Mouse (Mus musculus) WW6 (cell line): ENCODE measurements at regions not wholly inside any gene's neighbourhood (a gene's known extent, or its start where the extent isn't known, plus 50 kb on each side); places are given as distances from the start of the nearest gene placed in this dataset.

ENCODE experiments used
- DNase-seq: peaks from one replicate; pipeline ENCODE4 v3.0.0-alpha.2; 2013; ENCODE audit warnings: low read depth, low spot score

DNA sequence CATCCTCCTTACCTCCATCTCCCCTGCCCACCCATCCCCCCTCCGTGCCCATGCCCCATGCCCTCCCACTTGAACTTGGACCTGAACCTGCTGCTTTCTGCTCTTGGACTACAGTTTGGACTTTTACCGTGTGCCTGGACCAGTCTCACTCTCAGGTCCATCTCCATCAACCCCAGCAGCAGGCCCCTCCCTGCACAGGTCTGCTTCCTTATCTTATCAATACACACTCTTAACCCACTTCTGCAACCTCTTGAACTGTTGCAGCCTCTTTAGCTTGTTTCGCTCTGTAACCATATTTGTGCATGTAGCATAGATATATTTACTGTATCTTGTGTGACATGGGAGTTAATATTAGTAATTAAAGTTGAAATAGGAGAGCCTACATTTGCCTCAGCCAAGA is 457.8 kb upstream of the Kcnab2 start:
- no peak for DNase-seq

DNA sequence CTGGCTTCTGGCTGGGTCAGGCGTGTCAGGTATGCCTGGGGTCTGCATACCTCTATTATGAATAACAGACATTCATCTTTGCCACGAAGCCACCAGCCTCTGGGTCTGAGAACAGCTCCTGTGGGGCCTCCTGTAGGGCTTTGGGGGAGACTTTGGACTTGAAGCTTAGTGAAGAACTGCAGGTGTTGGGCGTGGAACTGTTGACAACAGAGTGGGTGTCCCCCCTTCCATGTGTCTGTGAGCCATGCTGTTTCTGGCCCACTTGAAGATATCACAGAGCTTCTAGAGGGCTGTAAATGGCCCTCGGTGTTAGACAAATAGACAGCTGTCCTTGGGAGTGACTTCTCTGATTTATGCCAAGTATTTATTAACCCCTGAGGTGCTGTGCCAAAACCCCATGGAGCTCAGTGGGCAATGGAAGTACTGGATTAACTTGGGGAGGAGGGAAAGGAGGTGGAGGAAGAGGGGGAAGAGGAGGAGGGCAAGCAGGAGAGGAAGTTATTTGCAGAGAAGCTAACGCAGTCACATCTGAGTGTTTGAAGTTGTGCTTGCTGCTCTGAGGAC is 450.8 kb upstream of the Kcnab2 start:
- DNase-seq: no peak

DNA sequence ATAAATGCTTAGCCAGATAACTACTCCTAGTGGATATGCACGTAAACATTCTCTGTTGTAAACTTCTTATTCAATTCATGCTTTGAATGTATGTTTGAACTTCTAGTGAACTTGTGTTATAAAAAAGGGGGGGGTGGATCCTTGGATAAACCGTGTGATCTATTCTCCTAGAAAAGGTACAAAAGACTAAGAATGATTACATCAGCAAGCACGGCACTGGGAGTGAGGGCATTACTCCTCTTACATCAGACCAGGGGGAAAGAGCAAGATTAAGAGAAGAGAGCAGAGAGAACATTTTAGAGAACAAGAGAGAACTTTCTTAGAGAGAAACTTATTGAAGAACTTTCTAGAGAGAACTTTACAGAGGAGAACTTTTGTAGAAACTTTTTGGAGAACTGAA is 442.6 kb upstream of the Kcnab2 start:
- DNase-seq: no peak

DNA sequence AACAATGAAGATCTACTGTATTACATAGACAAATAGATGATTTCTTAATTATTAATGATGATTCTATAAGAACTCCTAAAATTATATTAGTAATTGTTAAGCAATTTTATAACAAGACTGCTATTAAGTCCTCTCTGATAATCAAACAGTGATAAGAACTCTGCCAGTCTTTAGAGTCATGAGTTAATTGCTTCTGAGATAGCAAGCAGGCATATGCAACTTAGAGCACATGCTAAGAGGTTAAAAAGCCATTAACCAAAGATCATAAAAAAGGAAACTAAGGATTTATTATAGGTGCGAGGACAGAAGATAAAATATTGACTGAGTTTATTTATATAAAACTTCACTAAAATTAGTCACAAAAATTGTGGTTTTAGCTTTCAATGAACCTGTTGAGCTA is 442.2 kb upstream of the Kcnab2 start:
- no peak for DNase-seq

DNA sequence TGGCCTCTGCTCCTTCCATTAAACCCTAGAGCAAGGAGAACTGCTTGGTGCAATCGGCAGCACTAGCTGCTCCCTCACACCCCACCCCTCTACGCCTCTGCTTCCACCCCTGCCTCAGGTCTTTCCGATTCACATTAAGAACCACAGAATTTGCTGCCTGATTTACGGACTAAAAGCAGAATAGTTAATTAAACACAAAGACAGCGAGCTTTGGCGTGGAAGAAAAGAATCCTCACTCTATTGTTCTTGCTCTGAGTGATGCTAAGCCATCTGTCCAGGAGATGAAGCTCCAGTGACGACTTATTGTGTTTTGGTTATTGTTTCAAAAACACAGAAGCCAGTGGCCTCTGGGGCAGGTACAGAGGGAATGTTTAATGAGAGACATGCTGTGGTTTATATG is 438.9 kb upstream of the Kcnab2 start:
- no peak for DNase-seq

DNA sequence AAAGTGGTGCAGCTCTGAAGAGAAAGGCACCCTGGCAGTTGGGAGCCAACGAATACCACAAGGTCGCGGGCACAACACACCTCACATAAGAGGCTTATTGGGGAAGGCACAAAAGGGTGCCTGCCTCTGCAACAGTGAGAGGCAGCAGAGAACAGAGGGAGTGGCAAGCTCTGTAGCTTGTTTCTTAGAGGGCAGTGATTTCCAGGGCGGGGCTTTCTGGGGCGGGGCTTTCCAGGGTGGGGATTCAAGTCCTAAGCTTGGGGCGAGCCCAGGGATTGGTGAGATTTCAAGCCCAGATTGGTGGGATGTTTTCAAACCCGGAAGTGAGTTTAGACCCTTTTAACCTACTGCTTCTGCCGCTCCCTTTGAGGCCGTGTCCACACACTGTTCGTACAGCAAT is 435.8 kb upstream of the Kcnab2 start:
- DNase-seq: no peak

DNA sequence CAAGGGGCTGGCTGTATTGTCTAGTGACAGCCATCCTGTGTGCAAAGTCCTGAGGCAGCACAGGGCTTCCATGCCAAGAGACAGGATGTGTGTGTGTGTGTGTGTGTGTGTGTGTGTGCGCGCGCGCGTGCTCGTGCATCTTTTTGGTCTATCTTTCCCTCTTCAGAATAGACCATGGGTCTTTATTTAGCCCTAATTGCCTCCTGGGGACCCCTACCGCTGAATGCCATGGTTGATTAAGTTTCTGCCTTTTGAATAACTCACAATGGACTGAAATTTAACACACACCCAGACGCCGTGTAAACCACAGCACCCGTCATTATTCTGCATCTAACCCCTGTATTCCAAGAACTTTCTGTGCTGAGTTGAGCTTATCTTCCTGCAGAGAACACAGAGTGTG is 435.2 kb upstream of the Kcnab2 start:
- no peak for DNase-seq

DNA sequence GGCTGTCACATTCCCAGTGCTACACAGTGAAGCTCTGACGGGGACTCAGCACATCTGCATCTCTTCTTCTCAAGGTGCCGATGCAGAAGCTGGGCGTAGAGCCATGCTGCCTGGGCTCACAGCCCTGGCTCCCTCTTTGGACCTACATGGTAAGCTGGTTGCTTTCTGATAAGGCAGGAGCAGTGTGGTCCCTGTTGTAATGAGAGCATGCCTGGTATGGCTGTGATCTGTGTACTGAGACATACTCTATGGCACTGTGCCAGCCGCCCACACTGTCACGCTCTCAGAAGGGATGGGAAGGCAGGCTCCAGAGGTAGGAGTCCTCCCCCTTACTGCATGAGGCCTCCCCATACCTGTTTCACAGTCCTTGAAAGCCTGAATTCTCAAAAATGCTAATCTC is 430.6 kb upstream of the Kcnab2 start:
- DNase-seq: no peak

DNA sequence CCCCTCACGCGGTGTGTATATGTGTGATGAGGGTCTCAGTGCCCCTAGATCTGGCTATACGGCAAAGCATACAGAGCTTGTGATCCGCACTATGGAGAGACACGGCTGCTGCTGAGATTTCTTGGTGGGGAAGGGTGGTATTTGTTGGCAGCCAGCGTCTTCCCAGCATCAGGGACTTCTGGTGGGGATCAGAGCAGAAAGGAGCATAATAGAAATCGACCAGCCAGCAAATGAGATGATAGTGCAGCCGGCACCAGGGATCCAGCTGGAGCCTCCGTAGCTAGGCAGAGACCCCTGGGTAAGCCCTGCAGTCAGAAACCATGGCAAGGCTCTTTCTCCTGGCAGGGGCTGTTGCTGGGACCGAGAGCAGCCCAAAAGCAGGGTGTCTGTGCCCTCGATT is 425.2 kb upstream of the Kcnab2 start:
- DNase-seq: no peak

DNA sequence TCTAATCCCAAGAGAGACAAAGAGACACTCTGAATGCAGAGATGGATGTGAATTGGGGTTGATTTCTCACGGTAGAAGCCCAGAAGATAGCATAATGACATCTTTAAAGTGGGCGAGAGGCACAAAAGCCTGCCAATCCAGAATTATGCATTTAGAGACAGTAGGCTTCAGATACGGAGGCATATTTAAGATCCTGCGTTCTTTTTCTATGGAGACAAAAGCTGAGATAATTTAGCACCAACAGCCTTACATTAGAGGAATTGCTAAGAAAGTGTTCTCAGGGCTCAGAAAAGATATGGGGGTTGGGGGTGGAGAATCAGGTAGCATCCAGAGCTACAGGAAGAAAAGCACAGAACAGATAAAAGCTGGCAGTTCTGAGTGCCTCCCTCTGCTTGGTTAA is 422.4 kb upstream of the Kcnab2 start:
- DNase-seq: no peak

DNA sequence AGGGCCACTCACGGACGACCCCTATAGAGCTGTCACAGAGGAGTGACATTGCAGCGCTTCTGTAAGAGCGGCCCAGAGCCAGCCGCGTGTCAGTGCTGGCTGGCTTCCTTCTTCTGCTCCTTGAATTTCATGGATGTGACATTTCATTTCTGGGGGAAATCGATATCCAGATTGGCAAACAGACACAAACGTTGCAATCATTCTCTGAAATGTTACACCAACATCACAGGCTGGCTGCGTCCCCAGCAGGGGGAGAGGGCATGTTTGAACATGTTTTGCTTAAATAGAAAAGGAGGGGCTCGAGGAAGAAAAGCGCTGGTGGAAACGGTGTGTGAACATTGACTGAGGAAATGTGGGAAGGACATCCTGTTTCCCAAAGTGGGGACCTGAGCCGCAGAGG is 417.4 kb upstream of the Kcnab2 start:
- DNase-seq: no peak

DNA sequence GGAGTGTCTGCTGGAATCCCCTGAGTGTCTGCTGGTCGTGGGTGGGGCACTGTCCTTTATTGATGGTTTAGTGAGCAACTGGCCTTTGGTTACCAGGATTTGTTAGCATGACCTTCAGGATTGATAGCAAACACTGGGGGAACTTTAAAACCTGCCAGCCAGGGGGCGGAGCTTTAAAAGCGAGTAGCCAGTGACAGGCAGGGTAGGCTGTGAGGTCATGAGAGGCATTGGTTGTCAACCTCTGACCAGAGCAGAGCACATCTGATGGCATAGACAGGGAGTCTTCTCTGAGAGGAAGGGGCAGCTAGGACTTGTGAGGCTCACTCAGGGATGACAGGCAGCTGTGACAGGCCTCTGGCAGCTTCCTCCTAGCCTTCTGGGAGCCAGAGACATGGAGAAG is 415.3 kb upstream of the Kcnab2 start:
- no peak for DNase-seq

DNA sequence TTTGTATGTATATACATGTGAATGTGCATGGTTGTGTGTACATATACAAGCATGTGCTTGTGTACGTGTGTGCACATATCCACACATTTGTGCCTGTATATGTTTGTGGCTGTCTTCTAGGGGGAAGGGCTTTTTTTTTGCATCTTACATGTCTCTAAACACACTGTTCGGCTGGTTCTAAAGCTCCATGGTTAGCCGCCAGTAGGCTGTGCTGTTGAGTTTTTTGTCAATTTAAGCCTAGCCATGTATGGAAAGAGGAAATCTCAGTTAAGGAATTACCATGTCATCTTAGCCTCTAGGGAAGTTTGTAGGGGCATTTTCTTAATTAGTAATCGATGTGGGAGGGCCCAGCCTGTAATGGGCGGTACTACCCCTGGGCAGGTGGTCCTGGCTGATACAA is 411.5 kb upstream of the Kcnab2 start:
- DNase-seq: no peak

DNA sequence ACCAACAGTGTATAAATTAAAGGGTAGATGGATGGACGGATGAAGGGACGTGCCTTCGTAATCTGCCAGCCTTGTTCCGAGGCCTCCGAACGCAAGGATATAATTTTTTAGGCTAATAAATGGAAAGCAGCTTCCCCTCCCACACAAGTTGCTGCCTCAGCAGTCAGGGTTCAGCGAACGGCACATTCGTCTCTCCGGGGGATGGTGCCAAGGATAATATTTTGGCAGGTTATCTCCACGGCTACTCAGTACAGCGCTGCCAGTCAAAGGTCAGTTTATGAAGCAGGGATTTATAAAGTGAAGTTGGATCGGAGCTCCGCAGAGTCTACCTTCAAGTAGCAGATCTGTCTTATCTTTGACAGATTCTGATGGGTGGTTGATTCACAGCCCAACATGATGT is 410.6 kb upstream of the Kcnab2 start:
- DNase-seq: no peak

DNA sequence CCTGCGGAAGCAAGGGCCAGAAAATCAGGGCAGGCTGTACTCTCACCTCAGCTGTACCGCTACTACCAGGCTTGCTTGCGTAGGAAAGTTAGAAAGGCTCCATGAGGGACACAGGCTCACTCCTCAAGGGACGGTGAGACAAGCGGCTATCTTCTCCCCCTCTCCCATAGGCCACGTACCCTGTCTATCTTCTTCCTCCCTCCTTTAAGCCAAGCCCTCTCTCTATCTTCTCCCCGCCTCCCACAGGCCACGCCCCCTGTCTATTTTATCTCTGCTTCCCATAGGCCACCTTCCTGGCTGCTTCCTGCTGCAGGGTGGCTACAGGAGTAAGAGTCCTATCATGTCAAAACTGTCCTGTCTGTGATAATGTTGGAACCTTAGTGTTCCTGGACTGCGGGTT is 409.1 kb upstream of the Kcnab2 start:
- DNase-seq: peak; percentile 33

DNA sequence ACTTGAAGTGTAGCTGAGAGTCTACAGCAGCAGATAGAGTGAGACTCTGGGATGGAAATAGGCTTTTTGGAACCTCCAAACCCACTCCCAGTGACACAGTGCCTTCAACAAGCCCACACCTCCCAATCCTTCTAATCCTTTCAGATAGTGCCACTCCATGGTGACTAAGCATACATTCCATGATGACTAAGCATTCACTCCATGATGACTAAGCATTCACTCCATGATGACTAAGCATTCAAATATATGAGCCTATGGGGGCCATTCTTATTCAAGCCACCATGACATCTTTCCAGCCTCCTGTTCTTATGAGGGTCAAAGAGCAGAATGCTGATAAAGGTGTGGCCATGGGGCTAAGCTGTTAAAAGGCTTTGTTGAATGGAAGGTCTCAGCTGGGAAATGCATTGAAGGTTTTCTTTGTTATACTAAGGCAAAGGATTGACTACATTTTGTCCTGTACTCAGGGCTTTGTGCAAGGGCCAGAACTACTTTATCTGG is 403.8 kb upstream of the Kcnab2 start:
- no peak for DNase-seq

DNA sequence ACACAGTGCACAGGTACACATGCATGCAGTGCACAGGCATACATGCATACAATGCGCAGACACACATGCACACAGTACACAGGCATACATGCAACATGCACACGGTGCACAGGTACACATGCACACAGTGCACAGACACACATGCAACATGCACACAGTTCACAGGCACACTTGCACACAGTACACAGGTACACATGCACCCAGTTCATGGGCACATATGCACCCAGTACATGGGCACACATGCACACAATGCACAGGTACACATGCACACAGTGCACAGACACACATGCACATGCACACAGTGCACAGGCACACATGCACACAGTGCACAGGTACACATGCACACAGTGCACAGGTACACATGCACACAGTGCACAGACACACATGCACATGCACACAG is 402.7 kb upstream of the Kcnab2 start:
- no peak for DNase-seq

DNA sequence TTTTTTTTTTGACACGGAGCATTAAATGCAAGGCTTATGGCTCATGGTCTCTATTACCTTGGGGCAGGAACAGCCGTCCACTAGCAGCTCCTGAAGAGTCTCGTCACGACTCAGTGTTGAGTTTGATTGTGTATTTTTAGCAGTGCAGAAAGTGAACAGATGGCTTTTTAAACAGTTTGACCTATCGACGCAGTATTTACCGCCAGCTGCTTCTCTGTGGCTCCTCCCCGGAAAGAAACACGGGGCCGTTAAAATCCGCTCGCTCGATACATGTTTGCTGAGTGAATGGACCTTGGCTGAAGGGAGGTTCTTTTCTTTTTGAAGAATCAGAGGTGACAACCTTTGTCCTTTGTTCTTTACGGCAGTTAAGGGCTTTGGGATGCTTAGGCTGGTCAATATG is 401.3 kb upstream of the Kcnab2 start:
- DNase-seq: no peak

DNA sequence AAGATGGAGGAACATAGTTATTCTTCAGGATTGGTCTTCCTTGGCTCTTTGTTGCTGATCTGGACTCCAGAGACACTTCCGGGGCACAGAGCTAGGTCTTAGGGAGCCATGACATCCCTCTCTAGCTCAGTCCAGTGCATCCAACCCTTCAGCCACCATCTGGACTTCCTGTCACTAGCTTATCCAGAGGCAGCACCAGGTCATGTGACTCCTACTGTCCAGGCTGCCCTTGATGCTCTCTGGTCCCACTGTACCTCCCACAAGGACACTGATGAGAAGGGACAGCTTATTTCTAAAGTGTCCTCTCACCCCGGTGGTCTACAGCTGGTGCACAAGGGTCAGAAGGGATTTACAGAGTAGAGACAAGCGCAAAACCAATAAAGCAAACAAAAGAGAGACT is 400.7 kb upstream of the Kcnab2 start:
- no peak for DNase-seq

DNA sequence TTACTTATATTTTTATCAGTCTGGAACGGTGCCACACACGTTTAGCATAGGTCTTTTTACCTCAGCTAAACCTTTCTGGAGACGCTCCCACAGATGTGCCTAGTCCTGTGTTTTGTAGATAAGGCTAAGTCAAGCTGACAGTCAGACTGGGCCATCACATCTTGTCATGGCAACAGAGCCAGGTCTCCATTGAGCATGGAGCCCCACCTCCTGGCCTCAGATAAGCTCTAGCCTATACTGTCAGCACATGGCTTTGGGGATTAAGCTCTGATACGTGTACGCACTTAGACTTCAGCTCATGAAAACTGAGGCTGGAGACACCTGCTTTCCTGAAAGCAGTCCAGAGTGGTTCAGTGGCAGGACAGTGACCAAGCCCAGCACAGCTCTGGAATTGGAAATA is 392.4 kb upstream of the Kcnab2 start:
- DNase-seq: no peak

DNA sequence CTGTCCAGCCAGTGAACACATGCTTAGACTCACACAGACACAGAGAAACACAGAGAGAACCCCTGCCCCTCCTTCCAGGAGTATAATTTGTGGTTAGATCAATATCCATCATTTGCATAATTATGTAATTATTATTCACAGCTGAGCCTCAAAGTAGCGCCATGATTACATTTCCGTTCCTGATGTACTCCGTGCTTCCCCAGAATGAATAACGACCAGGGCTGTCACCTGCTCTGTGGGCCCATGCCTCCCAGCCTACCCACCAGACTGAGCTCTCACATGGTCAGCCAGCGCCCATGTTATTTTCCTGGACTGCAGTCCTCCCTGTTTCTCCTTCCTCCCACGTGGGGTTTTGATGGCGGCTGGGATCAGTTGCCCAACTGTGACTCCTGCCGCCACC is 388.2 kb upstream of the Kcnab2 start:
- DNase-seq: no peak

DNA sequence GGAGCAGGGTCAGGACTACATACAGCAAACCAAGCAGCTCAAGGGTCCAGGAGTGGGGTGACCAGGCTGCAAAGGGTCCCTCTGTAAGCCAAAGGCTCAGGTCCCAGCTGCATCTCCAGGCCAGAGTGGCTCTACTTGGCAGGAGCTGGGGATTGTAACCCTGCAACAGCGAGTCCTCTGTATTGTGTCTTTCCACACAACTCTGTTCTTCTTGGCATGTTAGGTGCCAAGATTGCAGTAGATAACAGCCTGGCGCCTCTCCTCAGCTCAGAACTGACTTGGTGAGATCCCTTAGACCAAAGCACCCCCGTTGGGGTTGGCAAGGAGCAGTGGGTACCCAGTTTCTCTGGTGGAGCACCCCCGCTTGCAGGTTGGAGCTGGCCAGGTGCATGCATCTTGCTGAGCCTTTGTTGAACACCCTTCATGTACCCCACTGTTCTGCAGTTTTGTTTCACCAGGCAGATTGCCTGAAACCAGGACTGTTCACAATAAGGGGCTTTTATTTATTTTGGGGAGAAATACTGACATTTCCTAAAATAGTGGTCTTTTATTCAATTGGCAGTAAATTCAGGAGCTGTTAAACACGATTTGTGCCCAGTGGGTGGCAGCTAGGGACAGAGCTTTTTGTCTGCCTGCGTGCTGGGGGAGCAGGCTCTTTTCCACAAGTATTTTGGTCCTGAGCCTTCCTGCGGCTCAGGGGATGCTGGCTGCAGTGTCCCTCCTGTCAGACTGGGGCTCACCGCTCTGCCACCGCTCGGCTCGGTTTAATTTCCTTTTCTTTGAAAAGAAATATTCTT is 385.3 kb upstream of the Kcnab2 start:
- DNase-seq: no peak

DNA sequence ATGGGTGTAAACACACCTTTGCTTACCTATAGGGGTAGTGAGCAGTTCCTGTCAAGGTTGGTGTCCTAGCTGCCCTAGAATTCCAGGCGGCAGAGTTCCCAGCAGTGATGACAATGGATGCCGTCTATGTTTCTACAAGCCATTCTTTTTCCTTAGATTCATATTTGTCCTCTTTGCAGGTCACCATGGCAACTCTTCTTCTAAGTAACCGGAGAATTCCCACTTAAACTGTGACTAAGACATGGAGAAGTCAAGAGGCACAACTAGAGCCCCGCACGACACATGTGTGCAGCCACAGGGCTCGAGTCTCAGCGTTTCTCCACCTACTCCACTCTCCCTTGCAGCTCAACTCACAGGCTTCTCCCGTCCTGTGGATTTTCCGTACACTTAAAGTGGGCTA is 381.5 kb upstream of the Kcnab2 start:
- no peak for DNase-seq

DNA sequence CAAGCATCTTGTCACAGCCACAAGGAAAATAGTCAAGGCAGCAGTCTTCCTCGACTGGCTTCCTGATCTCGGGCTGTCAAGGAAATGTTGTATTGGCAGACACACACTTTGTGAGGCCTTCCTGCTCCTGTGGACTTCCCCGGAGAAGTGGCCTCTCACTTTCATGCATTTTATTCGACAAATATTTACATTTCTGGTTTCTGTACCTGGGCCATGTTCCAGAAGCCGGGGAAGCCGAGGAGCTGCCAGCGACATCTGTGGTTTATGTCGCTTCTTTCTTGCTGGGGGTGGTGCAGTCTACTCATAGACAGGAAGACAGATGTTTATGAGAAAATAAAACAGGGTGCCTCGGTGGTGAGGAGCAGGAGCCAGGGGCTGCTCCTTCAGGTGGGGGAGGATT is 372.5 kb upstream of the Kcnab2 start:
- no peak for DNase-seq
